Mouse (Mus musculus) bone marrow, adult 2 months (tissue): Measurements from ENCODE around the gene Gal3st4.

Source experiments
- CTCF ChIP-seq: fragments of 200-500 bp; IDR thresholded peaks from 2 replicates; pipeline ENCODE4 v1.5.1; 2011; ENCODE audit warnings: low read length, control low read depth; ENCODE audit not compliant: control insufficient read depth, insufficient read depth
- POLR2A ChIP-seq: fragments of 200-500 bp; IDR thresholded peaks from 2 replicates; pipeline ENCODE4 v1.6.1; 2011; ENCODE audit warnings: low read depth, mild to moderate bottlenecking, control low read depth, low read length, borderline replicate concordance; ENCODE audit not compliant: control insufficient read depth

DNA sequence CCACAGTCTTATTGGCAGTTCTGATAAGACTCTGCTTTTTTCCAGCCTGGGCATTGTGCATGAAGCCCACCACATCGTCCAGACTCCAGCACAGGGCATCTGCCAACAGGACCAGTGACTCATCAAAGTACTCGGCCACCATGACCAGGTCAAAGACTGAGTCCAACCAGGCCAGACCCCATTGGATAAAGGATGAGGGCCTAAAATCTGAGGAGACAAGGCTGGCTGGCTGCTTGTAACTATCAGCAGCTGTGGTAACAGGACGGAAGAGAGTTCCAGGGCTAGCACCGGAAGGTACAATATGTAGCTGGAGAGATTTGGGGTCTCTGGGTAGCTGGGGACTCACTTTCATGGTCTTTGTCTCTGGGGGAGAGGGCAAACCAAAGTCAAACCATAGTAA, 6.9 kb downstream of the Gal3st4 start:
- TF ChIP-seq CTCF (no peak), POLR2A (no peak)
